ENCODE assay signal across 9 mouse cellular contexts in genomic region chr5:112280151-112280550, GRCm38 (mm10). TPM values are rescaled to one million over a fixed set of nuclear protein-coding genes. Genes with fewer than 3 reads are reported as not detected.
DNase-seq lines count a peak whose midpoint lies in the region; ATAC-seq lines count a peak whose summit lies in the region.
"Had no signal": no experiment of that assay in that cellular context is flagged by ENCODE, and none has a peak within 500 bp of the region (broad histone marks: within the 10 kb centered on the region; RNA-seq: fewer than 3 reads in every experiment).

No protein-coding gene starts in this region.

- H3K27ac ChIP-seq in forebrain, embryonic 10.5 days, result peak overlapping the region; percentile 53; the same call in 1 of the 2 replicates
- H3K27ac ChIP-seq in forebrain, embryonic 11.5 days (ENCODE audit: low read depth, low read length), result no peak overlapping the region
- no peak overlapping the region for H3K27ac ChIP-seq in midbrain, embryonic 13.5 days
- no peak overlapping the region for H3K27ac ChIP-seq in midbrain, embryonic 15.5 days
- peak overlapping the region; percentile 46; the same call in 1 of the 2 replicates for H3K27ac ChIP-seq in limb, embryonic 10.5 days

- H3K27me3 ChIP-seq in forebrain, embryonic 10.5 days (ENCODE audit: poor library complexity, severe bottlenecking), result peaks cover 4% of the 10 kb centered on the region
- H3K27me3 ChIP-seq in forebrain, embryonic 11.5 days (ENCODE audit: control insufficient read depth, insufficient read depth, low read length), result no peaks in the 10 kb centered on the region
- no peaks in the 10 kb centered on the region for H3K27me3 ChIP-seq in midbrain, embryonic 13.5 days
- H3K27me3 ChIP-seq in midbrain, embryonic 15.5 days (replicated peaks), result no peaks in the 10 kb centered on the region
- H3K27me3 ChIP-seq in limb, embryonic 10.5 days (ENCODE audit: low read depth, poor library complexity, severe bottlenecking), result no peaks in the 10 kb centered on the region
- no peaks in the 10 kb centered on the region for H3K27me3 ChIP-seq in splenic B cell, adult 2 months (ENCODE audit: control insufficient read depth, insufficient read depth, low read length, poor library complexity, severe bottlenecking)

- DNase-seq in forebrain, embryonic 10.5 days (ENCODE audit: extremely low spot score, low spot score), result no peak
- no peak for DNase-seq in forebrain, embryonic 11.5 days (ENCODE audit: low spot score)
- DNase-seq in limb, embryonic 10.5 days (ENCODE audit: low spot score), result no peak
- peak; percentile 38 for DNase-seq in splenic B cell, adult 2 months (ENCODE audit: low read depth, low spot score)
- no peak for DNase-seq in right cerebral cortex, postnatal 36 days (ENCODE audit: low spot score in 2 of 2)
- DNase-seq in thymus, adult 18-20 months, result no peak
- DNase-seq: embryo, embryonic 11 days had no signal

- H3K4me2 ChIP-seq in forebrain, embryonic 11.5 days (ENCODE audit: low read depth, low read length, severe bottlenecking), result no peak overlapping the region
- no peak overlapping the region for H3K4me2 ChIP-seq in midbrain, embryonic 13.5 days (replicated peaks)
- H3K4me2 ChIP-seq in midbrain, embryonic 15.5 days, result no peak overlapping the region

- 87% methylated on average over 7 of the region's 7 CpGs for WGBS in forebrain, embryonic 10.5 days
- WGBS in forebrain, embryonic 11.5 days, result 82% methylated on average over 7 of the region's 7 CpGs
- 87% methylated on average over 7 of the region's 7 CpGs for WGBS in midbrain, embryonic 13.5 days
- WGBS in midbrain, embryonic 15.5 days, result 90% methylated on average over 7 of the region's 7 CpGs
- WGBS in limb, embryonic 10.5 days, result 88% methylated on average over 7 of the region's 7 CpGs

- no peaks in the 10 kb centered on the region for H3K9me3 ChIP-seq in forebrain, embryonic 10.5 days
- no peaks in the 10 kb centered on the region for H3K9me3 ChIP-seq in forebrain, embryonic 11.5 days (ENCODE audit: control insufficient read depth, low read length)
- no peaks in the 10 kb centered on the region for H3K9me3 ChIP-seq in midbrain, embryonic 13.5 days
- no peaks in the 10 kb centered on the region for H3K9me3 ChIP-seq in midbrain, embryonic 15.5 days
- no peaks in the 10 kb centered on the region for H3K9me3 ChIP-seq in limb, embryonic 10.5 days (replicated peaks)

- H3K4me1 ChIP-seq in forebrain, embryonic 10.5 days, result peaks cover 87% of the 10 kb centered on the region
- H3K4me1 ChIP-seq in forebrain, embryonic 11.5 days (replicated peaks; ENCODE audit: control insufficient read depth, insufficient read depth, low read length), result peaks cover 8% of the 10 kb centered on the region
- peaks cover 49% of the 10 kb centered on the region for H3K4me1 ChIP-seq in midbrain, embryonic 13.5 days (replicated peaks)
- peaks cover 23% of the 10 kb centered on the region for H3K4me1 ChIP-seq in midbrain, embryonic 15.5 days
- peaks cover 74% of the 10 kb centered on the region for H3K4me1 ChIP-seq in limb, embryonic 10.5 days

- no peak overlapping the region for H3K9ac ChIP-seq in forebrain, embryonic 11.5 days (ENCODE audit: low read length)
- peak overlapping the region; percentile 33; the same call in 1 of the 2 replicates for H3K9ac ChIP-seq in midbrain, embryonic 13.5 days (replicated peaks)
- no peak overlapping the region for H3K9ac ChIP-seq in midbrain, embryonic 15.5 days

- H3K4me3 ChIP-seq in forebrain, embryonic 10.5 days, result no peak overlapping the region
- no peak overlapping the region for H3K4me3 ChIP-seq in forebrain, embryonic 11.5 days (ENCODE audit: low read depth, low read length)
- no peak overlapping the region for H3K4me3 ChIP-seq in midbrain, embryonic 13.5 days (replicated peaks)
- H3K4me3 ChIP-seq in midbrain, embryonic 15.5 days, result no peak overlapping the region
- no peak overlapping the region; the same call in 1 of the 2 replicates for H3K4me3 ChIP-seq in limb, embryonic 10.5 days

- H3K36me3 ChIP-seq in forebrain, embryonic 10.5 days (replicated peaks), result no peaks in the 10 kb centered on the region
- no peaks in the 10 kb centered on the region for H3K36me3 ChIP-seq in forebrain, embryonic 11.5 days (ENCODE audit: control insufficient read depth, insufficient read depth, low read length)
- no peaks in the 10 kb centered on the region for H3K36me3 ChIP-seq in midbrain, embryonic 13.5 days
- H3K36me3 ChIP-seq in midbrain, embryonic 15.5 days (replicated peaks), result no peaks in the 10 kb centered on the region
- no peaks in the 10 kb centered on the region; the same call in 1 of the 2 replicates for H3K36me3 ChIP-seq in limb, embryonic 10.5 days
- 0 out of 2 replicates have a peak, but pooled peaks cover 1% of the 10 kb centered on the region for H3K36me3 ChIP-seq in splenic B cell, adult 2 months (ENCODE audit: control insufficient read depth, insufficient read depth, low read length, poor library complexity, severe bottlenecking)

- no peak for ATAC-seq in forebrain, embryonic 11.5 days (replicated peaks; ENCODE audit: low FRiP score)
- no peak for ATAC-seq in midbrain, embryonic 13.5 days
- no peak for ATAC-seq in midbrain, embryonic 15.5 days (replicated peaks)

RNA-seq across cellular contexts. Expression of gene Tpst2, which starts 3.7 kb away (rescaled TPM):
- polyA plus RNA-seq in forebrain, embryonic 10.5 days (2016; fragmentation: Nextera tagmentation; extraction: Ambion mirVana), result 36.7 and 37.7 TPM in 2 replicates
- 30.9 and 34.3 TPM in 2 replicates for polyA plus RNA-seq in forebrain, embryonic 11.5 days (2014; fragmentation: Nextera tagmentation; extraction: Ambion mirVana)
- 24.4 and 25.4 TPM in 2 replicates for polyA plus RNA-seq in midbrain, embryonic 13.5 days (2015; fragmentation: Nextera tagmentation; extraction: Ambion mirVana)
- polyA plus RNA-seq in midbrain, embryonic 15.5 days (2015; fragmentation: Nextera tagmentation; extraction: Ambion mirVana), result 29.4 and 33.7 TPM in 2 replicates
- 37.5 and 38.0 TPM in 2 replicates for polyA plus RNA-seq in limb, embryonic 10.5 days (2016; fragmentation: Nextera tagmentation; extraction: Ambion mirVana)

RNA-seq across cellular contexts. Expression of gene Crybb1, which starts 24.5 kb away (rescaled TPM):
- polyA plus RNA-seq in forebrain, embryonic 10.5 days (2016; fragmentation: Nextera tagmentation; extraction: Ambion mirVana), result 0.30 TPM in 1 of 2 replicates, not detected in the other
- 0.48 and 0.73 TPM in 2 replicates for polyA plus RNA-seq in forebrain, embryonic 11.5 days (2014; fragmentation: Nextera tagmentation; extraction: Ambion mirVana)
- 2.7 and 3.3 TPM in 2 replicates for polyA plus RNA-seq in midbrain, embryonic 13.5 days (2015; fragmentation: Nextera tagmentation; extraction: Ambion mirVana)
- polyA plus RNA-seq in midbrain, embryonic 15.5 days (2015; fragmentation: Nextera tagmentation; extraction: Ambion mirVana), result 4.3 and 4.8 TPM in 2 replicates
- not detected in 2 replicates for polyA plus RNA-seq in limb, embryonic 10.5 days (2016; fragmentation: Nextera tagmentation; extraction: Ambion mirVana)

RNA-seq across cellular contexts. Expression of gene Cryba4, which starts 27.8 kb away (rescaled TPM):
- polyA plus RNA-seq in forebrain, embryonic 10.5 days (2016; fragmentation: Nextera tagmentation; extraction: Ambion mirVana), result 0.48 TPM in 1 of 2 replicates, not detected in the other
- polyA plus RNA-seq in forebrain, embryonic 11.5 days (2014; fragmentation: Nextera tagmentation; extraction: Ambion mirVana), result 0.48 and 1.1 TPM in 2 replicates
- polyA plus RNA-seq in midbrain, embryonic 13.5 days (2015; fragmentation: Nextera tagmentation; extraction: Ambion mirVana), result 1.6 and 1.7 TPM in 2 replicates
- polyA plus RNA-seq in midbrain, embryonic 15.5 days (2015; fragmentation: Nextera tagmentation; extraction: Ambion mirVana), result 0.93 and 1.4 TPM in 2 replicates
- 0.34 and 0.46 TPM in 2 replicates for polyA plus RNA-seq in limb, embryonic 10.5 days (2016; fragmentation: Nextera tagmentation; extraction: Ambion mirVana)

RNA-seq across cellular contexts. Expression of gene Tfip11, which starts 46.0 kb away (rescaled TPM):
- polyA plus RNA-seq in forebrain, embryonic 10.5 days (2016; fragmentation: Nextera tagmentation; extraction: Ambion mirVana), result 41.7 and 42.0 TPM in 2 replicates
- 32.5 and 33.7 TPM in 2 replicates for polyA plus RNA-seq in forebrain, embryonic 11.5 days (2014; fragmentation: Nextera tagmentation; extraction: Ambion mirVana)
- polyA plus RNA-seq in midbrain, embryonic 13.5 days (2015; fragmentation: Nextera tagmentation; extraction: Ambion mirVana), result 35.9 and 36.3 TPM in 2 replicates
- 35.7 and 38.2 TPM in 2 replicates for polyA plus RNA-seq in midbrain, embryonic 15.5 days (2015; fragmentation: Nextera tagmentation; extraction: Ambion mirVana)
- 43.5 and 44.4 TPM in 2 replicates for polyA plus RNA-seq in limb, embryonic 10.5 days (2016; fragmentation: Nextera tagmentation; extraction: Ambion mirVana)

Comparison
In these comparisons a context has a peak if more than half of its experiments do, and no peak if none do; other contexts are left out.
1. H3K27ac ChIP-seq: peak in forebrain, embryonic 10.5 days (single experiment) and limb, embryonic 10.5 days (single experiment); none in forebrain, embryonic 11.5 days (single experiment), midbrain, embryonic 13.5 days (single experiment) and midbrain, embryonic 15.5 days (single experiment).